Mouse (Mus musculus): ENCODE data around the gene Zfp704. TPM values are rescaled to one million over a fixed set of nuclear protein-coding genes. Genes with fewer than 3 reads are reported as not detected.

The Zfp704 gene
- polyA plus RNA-seq, 1 experiment, result 4.0 TPM

DNA sequence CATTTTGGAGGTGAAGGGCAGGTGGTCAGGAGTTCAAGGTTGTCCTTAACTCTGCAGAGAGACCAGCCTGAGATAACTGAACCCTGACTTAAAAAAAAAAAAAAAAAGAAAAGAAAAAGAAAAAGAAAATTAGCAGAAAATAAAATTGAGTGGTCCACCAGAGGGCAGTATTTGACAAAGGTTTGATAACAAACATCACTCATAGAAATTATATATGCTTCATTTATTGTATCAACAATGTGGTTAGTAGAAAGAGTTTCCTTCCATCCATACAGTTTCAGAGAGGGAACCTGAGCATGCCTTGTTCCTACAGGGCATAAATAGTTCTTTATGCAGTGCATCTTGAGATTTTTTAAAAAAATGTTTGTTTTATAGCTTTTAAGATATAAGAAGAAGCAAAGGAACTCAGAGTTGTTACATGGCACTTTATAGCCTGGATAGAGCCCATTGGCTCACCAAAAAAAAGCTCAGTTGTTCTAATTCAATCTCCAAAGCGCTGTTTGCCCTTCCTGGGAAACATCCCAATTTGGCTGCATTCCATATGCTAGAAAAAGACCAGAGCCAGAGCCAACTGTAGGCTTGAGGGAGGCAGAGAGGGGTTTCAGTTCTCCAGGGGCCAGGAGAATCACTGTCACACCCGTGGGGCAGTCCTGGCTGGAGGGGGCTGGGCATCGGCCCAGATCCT lies 209.5 kb downstream of the Zfp704 start:
- H3K4me3 ChIP-seq (ENCODE audit: insufficient read depth, low read depth, low read length), result no peak overlapping the region
- H3K4me1 ChIP-seq (ENCODE audit: control insufficient read depth, insufficient read depth, insufficient read length, low read length), result peaks cover 14% of the 10 kb centered on the region
- no peak overlapping the region for H3K27ac ChIP-seq (replicated peaks; ENCODE audit: low read depth, low read length)

DNA sequence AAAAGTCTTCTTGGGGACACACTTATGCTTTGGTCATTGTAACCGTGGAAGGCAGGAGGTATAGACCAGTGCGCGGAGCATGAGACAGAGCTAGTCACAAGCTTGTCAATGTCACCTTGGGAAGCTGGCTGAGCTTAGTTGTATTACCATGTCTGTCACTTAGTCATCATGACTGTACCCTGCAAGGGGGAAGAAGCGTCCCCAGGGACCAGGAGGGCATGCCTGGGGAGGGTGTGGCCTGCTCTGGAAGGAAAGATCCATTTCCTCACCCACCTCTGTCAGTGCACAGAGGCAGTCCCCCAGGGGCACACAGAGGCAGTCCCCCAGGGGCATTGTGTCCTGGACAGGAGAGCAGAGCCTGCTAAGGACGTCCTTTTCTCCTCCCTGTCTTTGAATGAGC lies 211.6 kb downstream of the Zfp704 start:
- no peak overlapping the region for H3K27ac ChIP-seq (replicated peaks; ENCODE audit: low read depth, low read length)
- H3K4me3 ChIP-seq (ENCODE audit: insufficient read depth, low read depth, low read length), result no peak overlapping the region
- H3K4me1 ChIP-seq (ENCODE audit: control insufficient read depth, insufficient read depth, insufficient read length, low read length), result peaks cover 13% of the 10 kb centered on the region
